Mouse (Mus musculus) forebrain, embryonic 13.5 days (tissue): Measurements from ENCODE around the gene Dgki. TPM values are rescaled to one million over a fixed set of nuclear protein-coding genes. Genes with fewer than 3 reads are reported as not detected.
"Not testable (repeated sequence)": the region's sequence is repeated elsewhere in the genome, so short reads cannot be mapped to it uniquely, and the experiment has no call there.

Source experiments
- ATAC-seq: fragments of 200-750 bp; cut with Nextera tagmentation; 2 replicates; pipeline ENCODE4 v1.8.0; 2017
- H3K27ac ChIP-seq: fragments of 300-500 bp; sonication (generic); 2 replicates; pipeline ENCODE4 v1.5.1; 2015; ENCODE audit warnings: inconsistent platforms, mild to moderate bottlenecking, moderate library complexity
- H3K27me3 ChIP-seq: fragments of 300-500 bp; sonication (generic); 2 replicates; pipeline ENCODE4 v1.6.1; 2015; ENCODE audit warnings: mild to moderate bottlenecking, inconsistent platforms
- H3K36me3 ChIP-seq: fragments of 300-500 bp; sonication (generic); 2 replicates; pipeline ENCODE4 v1.6.1; 2015; ENCODE audit warnings: mild to moderate bottlenecking, inconsistent platforms; ENCODE audit not compliant: poor library complexity, severe bottlenecking
- H3K4me1 ChIP-seq: fragments of 300-500 bp; sonication (generic); 2 replicates; pipeline ENCODE4 v1.6.1; 2015; ENCODE audit warnings: inconsistent platforms
- H3K4me2 ChIP-seq: fragments of 300-500 bp; sonication (generic); 2 replicates; pipeline ENCODE4 v1.6.1; 2015; ENCODE audit warnings: inconsistent platforms, mild to moderate bottlenecking, moderate library complexity
- H3K4me3 ChIP-seq: fragments of 300-500 bp; sonication (generic); 2 replicates; pipeline ENCODE4 v1.5.1; 2015; ENCODE audit warnings: mild to moderate bottlenecking, inconsistent platforms
- H3K9ac ChIP-seq: fragments of 300-500 bp; sonication (generic); 2 replicates; pipeline ENCODE4 v1.6.1; 2015; ENCODE audit warnings: mild to moderate bottlenecking, inconsistent platforms
- H3K9me3 ChIP-seq: fragments of 300-500 bp; sonication (generic); replicated peaks from 2 replicates; pipeline ENCODE4 v1.6.1; 2016; ENCODE audit warnings: inconsistent platforms
- WGBS: fragments of 180-500 bp; shearing (Covaris S2); methylation state at CpG from one replicate; pipeline ENCODE4 v1.1.7; 2015; 5-methylcytosine and 5-hydroxymethylcytosine counted together
- polyA plus RNA-seq: library from polyadenylated mRNA; unstranded; fragments of >200 nt; fragmentation: Nextera tagmentation; extraction: Ambion mirVana; gene quantifications from 2 replicates; pipeline ENCODE4 v1.2.1, GENCODE M21; 2015

Dgki gene
- polyA plus RNA-seq, 1 experiment from 2014 or later, result 4.3 TPM

DNA sequence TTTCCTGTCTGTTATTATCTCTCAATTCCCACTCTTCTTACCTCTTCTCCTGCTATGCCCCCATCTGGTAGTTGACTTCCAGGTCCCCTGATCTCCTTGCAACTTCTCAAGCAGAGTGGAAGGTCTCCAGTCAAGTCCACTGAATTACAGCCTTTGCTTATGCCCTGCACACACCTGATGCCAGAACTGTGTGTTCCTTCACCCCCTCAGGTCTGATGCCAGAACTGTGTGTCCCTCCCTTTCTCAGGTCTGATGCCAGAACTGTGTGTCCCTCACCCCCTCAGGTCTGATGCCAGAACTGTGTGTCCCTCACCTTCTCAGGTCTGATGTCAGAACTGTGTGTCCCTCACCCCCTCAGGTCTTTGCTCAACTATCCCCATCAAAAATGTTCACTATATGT lies 161.2 kb downstream of the Dgki start:
- H3K27ac ChIP-seq, result no peak overlapping the region
- H3K9me3 ChIP-seq, result no peaks in the 10 kb centered on the region
- H3K9ac ChIP-seq, result no peak overlapping the region
- H3K36me3 ChIP-seq, result no peaks in the 10 kb centered on the region
- H3K4me3 ChIP-seq, result no peak overlapping the region
- H3K27me3 ChIP-seq, result no peaks in the 10 kb centered on the region
- H3K4me2 ChIP-seq, result no peak overlapping the region
- H3K4me1 ChIP-seq, result peaks cover 11% of the 10 kb centered on the region
- ATAC-seq, result no peak

DNA sequence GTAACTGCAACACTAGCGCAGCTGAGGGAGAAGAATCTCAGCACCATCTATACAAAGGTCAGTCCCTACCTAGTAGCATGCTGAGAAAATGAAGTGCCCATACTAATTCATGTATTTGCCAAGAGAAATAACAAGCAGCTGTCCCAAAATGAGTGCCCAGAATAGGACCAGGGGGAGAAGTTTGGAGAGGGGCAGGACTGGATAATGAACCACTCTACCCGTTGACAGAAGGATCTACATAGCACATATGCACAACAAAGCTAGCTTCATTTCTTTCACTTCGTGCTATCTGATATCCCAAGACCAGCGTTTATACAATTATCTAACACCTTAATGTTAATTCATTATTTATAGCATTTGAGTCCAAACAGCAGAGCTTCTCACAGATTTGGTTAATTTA lies 168.7 kb downstream of the Dgki start:
- H3K27me3 ChIP-seq, result no peaks in the 10 kb centered on the region
- H3K4me2 ChIP-seq, result no peak overlapping the region
- H3K36me3 ChIP-seq, result no peaks in the 10 kb centered on the region
- H3K4me1 ChIP-seq, result no peaks in the 10 kb centered on the region
- 76% methylated on average over 4 of the region's 4 CpGs for WGBS
- peak; percentile 69; the same call in 1 of the 2 replicates for ATAC-seq
- H3K9ac ChIP-seq, result no peak overlapping the region
- no peak overlapping the region for H3K27ac ChIP-seq
- no peaks in the 10 kb centered on the region for H3K9me3 ChIP-seq
- H3K4me3 ChIP-seq, result no peak overlapping the region

DNA sequence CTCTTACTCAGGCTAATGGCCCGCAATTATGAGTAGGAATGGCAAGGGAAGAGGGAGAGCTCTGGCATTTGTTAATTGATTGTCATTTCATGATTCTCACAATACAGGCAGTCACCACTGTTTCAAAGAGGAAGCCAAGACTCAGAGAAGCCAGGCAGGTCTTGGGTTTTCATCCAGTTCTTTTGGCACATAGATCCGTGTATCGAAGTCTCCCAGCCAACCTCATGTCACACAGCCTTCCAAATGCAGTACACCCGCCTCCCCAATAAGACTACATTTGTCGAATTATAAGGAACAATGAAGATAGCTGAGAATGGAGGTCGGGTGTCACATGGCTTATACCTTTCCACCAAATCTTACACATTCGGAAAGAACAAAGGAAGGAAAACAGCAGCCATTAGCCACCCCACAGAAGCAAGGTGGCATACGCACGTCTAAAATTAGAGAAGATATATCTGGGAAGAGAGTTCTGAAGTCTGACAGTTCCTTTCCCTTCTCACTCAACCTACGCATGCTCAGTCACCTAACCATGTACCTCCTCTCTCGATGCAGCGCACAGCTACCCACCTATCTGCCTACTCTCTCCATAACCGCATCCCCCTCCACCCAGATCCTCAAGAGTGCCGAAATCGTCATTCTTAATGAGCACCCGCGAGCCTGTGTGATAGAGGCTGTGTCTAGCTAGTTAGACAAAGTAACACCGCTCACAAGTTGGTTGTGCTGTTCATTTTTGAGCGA lies 179.4 kb downstream of the Dgki start:
- no peaks in the 10 kb centered on the region for H3K4me1 ChIP-seq
- no peak for ATAC-seq

DNA sequence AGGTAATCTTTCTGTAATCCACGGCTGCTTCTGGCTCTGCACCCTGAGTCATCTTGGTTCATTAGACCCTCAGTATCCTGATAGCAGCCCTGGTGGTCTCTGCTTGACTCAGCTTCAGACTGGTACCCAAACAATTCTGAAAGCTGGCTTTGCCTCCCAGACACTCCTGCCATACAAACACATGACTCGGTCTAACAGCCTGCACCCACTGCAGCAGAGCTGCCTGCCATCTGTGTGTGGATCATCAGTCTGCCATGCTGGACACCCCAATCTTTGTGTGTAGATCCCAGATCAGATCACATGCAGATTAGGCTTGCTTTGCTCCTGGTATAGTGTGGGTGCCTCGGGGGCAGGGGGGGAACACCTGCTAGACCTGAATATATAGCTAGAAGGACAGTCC lies 180.8 kb downstream of the Dgki start:
- no peaks in the 10 kb centered on the region for H3K4me1 ChIP-seq
- no peaks in the 10 kb centered on the region for H3K36me3 ChIP-seq
- H3K4me3 ChIP-seq, result no peak overlapping the region
- H3K9ac ChIP-seq, result no peak overlapping the region
- H3K27me3 ChIP-seq, result no peaks in the 10 kb centered on the region
- WGBS, result 91% methylated on average over 3 of the region's 3 CpGs
- no peaks in the 10 kb centered on the region for H3K9me3 ChIP-seq
- no peak overlapping the region for H3K4me2 ChIP-seq
- no peak for ATAC-seq
- H3K27ac ChIP-seq, result no peak overlapping the region

More for the DNA sequence above, 179.4 kb downstream of the Dgki start:
- WGBS, result 91% methylated on average over 19 of the region's 19 CpGs
- Histone ChIP-seq H3K36me3 (no peaks in the 10 kb centered on the region), H3K27ac (no peak overlapping the region), H3K27me3 (no peaks in the 10 kb centered on the region), H3K9me3 (no peaks in the 10 kb centered on the region), H3K4me2 (no peak overlapping the region), H3K4me3 (no peak overlapping the region), H3K9ac (no peak overlapping the region)

DNA sequence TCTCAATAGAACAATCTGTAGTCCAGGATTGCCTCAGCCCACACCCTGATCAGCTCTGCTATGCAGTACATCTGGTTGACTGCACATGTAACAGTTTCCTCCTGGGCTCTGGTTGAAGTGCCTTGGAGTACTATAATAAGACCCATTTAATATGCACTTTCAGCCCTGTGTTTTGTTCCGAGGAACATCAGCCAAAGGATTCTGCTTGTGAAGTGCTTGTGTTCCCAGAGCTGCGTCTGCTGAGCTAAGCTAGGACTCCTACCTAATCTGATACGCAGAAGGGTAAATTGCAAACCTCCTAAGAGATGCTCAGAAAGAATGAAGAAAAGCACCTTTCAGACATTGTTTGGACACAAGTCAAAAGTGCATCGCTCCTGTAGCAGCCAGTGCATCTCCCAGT lies 186.9 kb downstream of the Dgki start:
- H3K9me3 ChIP-seq, result no peaks in the 10 kb centered on the region
- no peak overlapping the region for H3K4me3 ChIP-seq
- no peak overlapping the region for H3K9ac ChIP-seq
- H3K27me3 ChIP-seq, result no peaks in the 10 kb centered on the region
- no peak overlapping the region for H3K4me2 ChIP-seq
- H3K27ac ChIP-seq, result no peak overlapping the region
- H3K4me1 ChIP-seq, result no peaks in the 10 kb centered on the region
- ATAC-seq, result no peak
- 85% methylated on average over 4 of the region's 4 CpGs for WGBS
- no peaks in the 10 kb centered on the region for H3K36me3 ChIP-seq

DNA sequence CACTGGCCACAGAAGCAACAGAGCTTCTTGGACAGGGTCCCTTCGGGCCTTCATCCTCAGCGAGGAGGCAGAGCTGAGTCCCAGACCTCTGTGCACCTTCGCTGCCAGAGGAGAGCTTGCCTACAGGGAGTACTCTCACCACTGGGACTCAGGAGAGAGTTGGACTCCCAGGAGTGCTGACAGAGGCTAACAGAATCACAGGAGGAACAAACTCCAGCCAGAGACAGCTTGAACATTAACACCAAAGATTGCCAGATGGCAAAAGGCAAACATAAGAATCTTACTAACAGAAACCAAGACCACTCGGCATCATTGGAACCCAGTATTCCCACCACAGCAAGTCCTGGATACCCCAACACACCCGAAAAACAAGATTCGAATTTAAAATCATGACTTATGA lies 193.7 kb downstream of the Dgki start:
- not testable (repeated sequence) for H3K4me1 ChIP-seq, H3K4me2 ChIP-seq, H3K36me3 ChIP-seq, ATAC-seq, H3K9ac ChIP-seq, H3K27me3 ChIP-seq, H3K4me3 ChIP-seq, H3K27ac ChIP-seq, H3K9me3 ChIP-seq
- WGBS, result 91% methylated on average over 6 of the region's 6 CpGs

DNA sequence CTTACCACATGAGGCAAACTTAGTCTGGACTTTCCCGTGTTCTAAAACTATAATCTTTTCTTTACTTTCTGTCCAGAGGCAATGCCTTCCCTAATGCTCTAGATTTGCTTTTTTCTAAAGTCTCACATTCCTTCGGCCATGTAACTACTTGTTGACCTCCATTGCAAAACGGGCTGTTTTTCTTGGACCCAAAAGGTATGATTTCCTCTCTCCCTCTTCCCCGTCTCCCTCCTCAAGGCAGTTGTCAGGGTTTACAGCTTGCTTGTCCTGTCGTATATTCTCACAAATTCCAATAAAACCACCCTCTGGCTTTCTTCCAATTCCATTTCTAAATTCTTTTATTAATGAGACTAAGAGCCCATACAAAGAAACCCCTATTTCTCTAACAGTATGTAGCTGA lies 199.6 kb downstream of the Dgki start:
- H3K4me3 ChIP-seq, result no peak overlapping the region
- no peak overlapping the region for H3K9ac ChIP-seq
- no peaks in the 10 kb centered on the region for H3K9me3 ChIP-seq
- H3K4me2 ChIP-seq, result no peak overlapping the region
- no peaks in the 10 kb centered on the region for H3K36me3 ChIP-seq
- no peak for ATAC-seq
- H3K4me1 ChIP-seq, result no peaks in the 10 kb centered on the region
- H3K27ac ChIP-seq, result no peak overlapping the region
- WGBS, result 80% methylated on average over 5 of the region's 5 CpGs
- no peaks in the 10 kb centered on the region for H3K27me3 ChIP-seq

DNA sequence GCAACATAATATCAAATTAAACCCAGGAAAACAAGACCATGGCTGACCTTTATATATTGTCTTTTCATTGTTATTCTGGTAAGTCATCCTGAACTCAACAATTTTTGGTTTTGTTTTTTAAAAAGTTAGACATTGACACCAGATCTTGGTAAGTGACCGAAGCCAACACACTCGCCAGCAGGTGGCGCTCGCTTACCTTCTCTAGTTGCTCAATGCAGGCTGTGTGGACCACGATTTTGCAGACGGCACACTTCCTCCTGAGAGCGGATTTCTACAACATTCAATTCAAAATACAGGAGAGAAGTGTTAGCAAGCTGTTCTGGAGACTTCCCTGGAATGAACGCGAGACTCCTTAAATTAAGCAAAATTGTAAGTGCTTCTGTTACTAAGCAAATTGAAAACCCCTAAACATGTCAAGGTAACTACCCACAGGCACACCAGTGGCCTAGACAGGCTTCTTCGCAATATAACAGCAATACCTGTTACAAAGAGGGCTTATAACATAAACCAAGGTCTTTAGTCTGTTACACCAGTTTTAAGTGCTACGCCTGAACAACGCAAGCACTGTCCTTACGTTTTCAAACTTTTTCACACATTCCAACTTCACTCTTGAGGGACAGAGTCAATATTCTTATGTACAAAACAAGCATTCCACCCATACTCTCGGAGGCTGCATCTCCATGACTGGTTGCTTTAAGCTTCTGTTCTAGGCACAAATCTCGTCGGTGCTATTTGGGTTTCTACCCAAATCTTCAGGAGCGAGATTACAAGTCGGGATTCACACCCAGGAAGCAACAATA lies 202.4 kb downstream of the Dgki start:
- Histone ChIP-seq H3K27me3 (no peaks in the 10 kb centered on the region), H3K9ac (no peak overlapping the region), H3K4me3 (no peak overlapping the region), H3K27ac (no peak overlapping the region), H3K36me3 (no peaks in the 10 kb centered on the region), H3K4me1 (no peaks in the 10 kb centered on the region), H3K9me3 (no peaks in the 10 kb centered on the region), H3K4me2 (no peak overlapping the region)
- ATAC-seq, result peak; percentile 82
- 51% methylated on average over 18 of the region's 18 CpGs for WGBS

DNA sequence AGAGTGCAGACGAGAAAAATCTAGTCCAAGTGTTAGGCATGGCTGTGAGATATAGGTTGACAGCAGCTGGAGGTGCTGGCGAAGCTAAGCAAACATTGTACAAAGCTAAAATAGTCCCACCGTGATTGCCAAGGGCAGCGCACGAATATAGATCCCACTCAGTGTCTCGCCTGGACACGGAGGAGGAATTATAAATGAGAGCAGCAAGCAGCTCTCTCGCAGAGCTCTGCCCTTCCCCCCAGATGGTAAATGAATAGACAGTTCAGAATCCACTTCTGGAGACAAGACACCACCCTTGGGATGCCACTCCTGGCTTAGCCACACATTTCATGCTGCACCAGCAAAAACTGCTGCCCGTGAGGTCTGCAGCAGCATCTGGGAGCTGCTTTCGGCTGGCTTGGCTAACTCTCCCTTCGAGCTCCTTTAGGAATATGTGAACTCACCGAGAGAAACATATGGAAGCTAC lies 203.1 kb downstream of the Dgki start:
- no peak overlapping the region for H3K27ac ChIP-seq
- WGBS, result 68% methylated on average over 12 of the region's 12 CpGs
- H3K4me2 ChIP-seq, result no peak overlapping the region
- no peak overlapping the region for H3K4me3 ChIP-seq
- H3K9ac ChIP-seq, result no peak overlapping the region
- H3K9me3 ChIP-seq, result no peaks in the 10 kb centered on the region
- peak; percentile 13; the same call in 1 of the 2 replicates for ATAC-seq
- H3K27me3 ChIP-seq, result no peaks in the 10 kb centered on the region
- H3K4me1 ChIP-seq, result no peaks in the 10 kb centered on the region
- no peaks in the 10 kb centered on the region for H3K36me3 ChIP-seq

DNA sequence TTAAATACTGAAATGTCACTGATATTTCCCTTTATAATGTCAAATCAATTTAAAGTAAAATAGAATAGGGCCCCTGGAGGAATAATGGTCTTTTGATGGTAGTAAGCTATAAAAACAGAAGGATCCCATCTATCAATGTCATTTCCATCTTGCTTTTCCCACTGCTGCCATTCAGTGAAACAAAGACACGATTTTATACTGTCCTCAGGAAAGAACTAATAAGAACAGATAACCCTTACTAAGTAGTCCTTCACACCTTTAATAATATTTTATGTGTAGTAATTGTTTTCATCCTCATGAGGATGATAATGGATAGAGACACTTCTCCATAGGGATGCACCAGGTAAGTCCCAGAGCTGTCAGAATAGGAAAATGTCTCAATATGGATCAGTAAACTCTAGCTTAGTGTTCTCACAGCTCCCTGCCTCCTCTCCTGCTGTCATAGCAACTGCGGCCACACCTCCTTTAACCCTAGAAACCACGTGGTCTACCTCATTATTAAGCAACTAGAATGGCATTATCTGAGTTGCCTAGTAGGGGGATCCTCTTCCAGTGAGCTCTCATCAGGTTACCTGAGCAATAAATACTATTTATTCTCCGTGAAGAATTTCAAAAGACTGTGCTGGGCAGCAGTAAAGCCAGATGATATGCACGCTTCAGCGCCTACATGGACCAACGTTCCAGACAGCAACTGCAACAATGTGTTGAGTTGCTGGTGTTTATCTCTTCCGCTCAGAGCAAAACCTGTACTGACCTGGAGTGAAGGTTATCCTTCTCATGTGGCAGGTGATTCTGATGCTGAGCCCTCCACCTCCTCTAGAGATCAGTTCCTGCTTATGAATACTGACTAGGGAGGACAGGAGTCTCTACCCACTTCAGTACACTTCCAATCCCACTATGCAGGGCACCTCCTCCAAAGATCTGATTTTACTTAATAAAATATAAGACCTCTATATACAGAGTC lies 210.6 kb downstream of the Dgki start:
- no peak overlapping the region for H3K27ac ChIP-seq
- H3K4me1 ChIP-seq, result peaks cover 7% of the 10 kb centered on the region; the same call in 1 of the 2 replicates
- H3K36me3 ChIP-seq, result no peaks in the 10 kb centered on the region
- H3K27me3 ChIP-seq, result no peaks in the 10 kb centered on the region
- 46% methylated on average over 8 of the region's 8 CpGs for WGBS
- no peak overlapping the region for H3K4me2 ChIP-seq
- ATAC-seq, result peak; percentile 74
- H3K9ac ChIP-seq, result no peak overlapping the region
- H3K9me3 ChIP-seq, result no peaks in the 10 kb centered on the region
- H3K4me3 ChIP-seq, result no peak overlapping the region

DNA sequence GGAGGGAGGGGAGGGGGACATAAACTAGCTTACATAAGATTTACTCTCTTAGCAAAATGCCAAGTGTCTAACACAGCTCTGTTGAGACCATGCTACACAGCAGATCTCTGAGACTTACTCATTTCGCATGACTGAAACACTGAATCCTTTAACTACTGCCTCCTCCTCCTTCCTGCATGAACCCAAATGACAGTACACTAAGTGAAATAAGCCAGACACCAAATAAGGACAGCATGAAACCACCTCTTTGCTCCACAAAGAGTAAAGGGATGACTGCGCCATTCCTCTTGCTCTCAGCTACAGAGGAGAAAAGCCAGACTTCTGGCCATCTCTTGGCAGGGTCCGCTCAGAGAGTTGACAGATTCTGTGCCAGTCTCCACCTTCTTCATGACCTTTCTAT lies 217.0 kb downstream of the Dgki start:
- peaks cover 9% of the 10 kb centered on the region; the same call in 1 of the 2 replicates for H3K4me1 ChIP-seq
- no peaks in the 10 kb centered on the region for H3K9me3 ChIP-seq
- no peak overlapping the region for H3K4me3 ChIP-seq
- no peak for ATAC-seq
- no peaks in the 10 kb centered on the region for H3K27me3 ChIP-seq
- H3K27ac ChIP-seq, result no peak overlapping the region
- WGBS, result 86% methylated on average over 3 of the region's 3 CpGs
- no peak overlapping the region for H3K4me2 ChIP-seq
- no peak overlapping the region for H3K9ac ChIP-seq
- H3K36me3 ChIP-seq, result no peaks in the 10 kb centered on the region
